Mouse (Mus musculus) mammary gland, adult 2 months (tissue): Measurements from ENCODE around the gene Il4. TPM values are rescaled to one million over a fixed set of nuclear protein-coding genes. Genes with fewer than 3 reads are reported as not detected.

Source experiments
- polyA plus RNA-seq: library from polyadenylated mRNA; depleted of rRNA; stranded (reverse); fragments of >200 nt; gene quantifications from 2 replicates; pipeline ENCODE4 v1.2.3, GENCODE M21; 2012; ENCODE audit warnings: low replicate concordance; rRNA removed

Il4 gene
- 0.63 TPM in 1 of 2 replicates, not detected in the other for polyA plus RNA-seq

GRCm38 (mm10) chr11:53618619-53619198, at the start of gene Il4:
Gene Il4 (minus strand): TSS chr11:53618669.

GRCm38 (mm10) chr11:53634556-53634955, 16.1 kb upstream of the Il4 start, which contains the start of gene Il13:
Gene Il13 (minus strand): TSS chr11:53634702.

GRCm38 (mm10) chr11:53567224-53568014, 51.0 kb downstream of the Il4 start, which contains the start of gene Kif3a:
Gene Kif3a (plus strand): TSS chr11:53567379.

Other genes starting within 250 kb of the Il4 start
- 0.44 TPM in 1 of 2 replicates, not detected in the other for gene Leap2, start 195.5 kb downstream of the Il4 start, polyA plus RNA-seq
- 812 and 888 TPM in 2 replicates for gene Uqcrq, start 187.8 kb downstream of the Il4 start, polyA plus RNA-seq
- 1.2 and 1.8 TPM in 2 replicates for gene Gdf9, start 187.6 kb downstream of the Il4 start, polyA plus RNA-seq
- 0.56 and 0.69 TPM in 2 replicates for gene Gm10447, start 161.6 kb downstream of the Il4 start, polyA plus RNA-seq
- gene Shroom1, start 161.5 kb downstream of the Il4 start, polyA plus RNA-seq, result 5.9 and 8.6 TPM in 2 replicates
- not detected in 2 replicates for gene Gm9837, start 148.2 kb downstream of the Il4 start, polyA plus RNA-seq
- gene Gm9945, start 138.5 kb downstream of the Il4 start, polyA plus RNA-seq, result not detected in 2 replicates
- 0.06 and 0.10 TPM in 2 replicates for gene Sowaha, start 138.4 kb downstream of the Il4 start, polyA plus RNA-seq
- 31.3 and 35.0 TPM in 2 replicates for gene Sept8, start 99.4 kb downstream of the Il4 start, polyA plus RNA-seq
- gene Kif3a, start 51.3 kb downstream of the Il4 start, polyA plus RNA-seq, result 3.7 and 10.5 TPM in 2 replicates
- gene Il13, start 16.0 kb upstream of the Il4 start, polyA plus RNA-seq, result 0.16 and 0.18 TPM in 2 replicates
- gene Rad50, start 88.7 kb upstream of the Il4 start, polyA plus RNA-seq, result 4.5 and 5.6 TPM in 2 replicates
- gene Il5, start 102.1 kb upstream of the Il4 start, polyA plus RNA-seq, result not detected in 2 replicates
- 89.0 and 192 TPM in 2 replicates for gene Irf1, start 151.3 kb upstream of the Il4 start, polyA plus RNA-seq
- 1.2 and 1.9 TPM in 2 replicates for gene Gm17334, start 154.5 kb upstream of the Il4 start, polyA plus RNA-seq
- gene Gm12216, start 240.6 kb upstream of the Il4 start, polyA plus RNA-seq, result 12.4 and 15.6 TPM in 2 replicates